Mouse (Mus musculus) right cerebral cortex, postnatal 10 days (tissue): ENCODE measurements around the gene Nid2.

Experiments used
- DNase-seq, 2 experiments: peaks; one replicate each; pipeline ENCODE4 v3.0.0; 2021; ENCODE audit warnings: low spot score in 2 of 2

Gene Nid2

GRCm38 (mm10) chr14:19858808-19859776, 108.0 kb downstream of the Nid2 start:
- no peak for DNase-seq

DNA sequence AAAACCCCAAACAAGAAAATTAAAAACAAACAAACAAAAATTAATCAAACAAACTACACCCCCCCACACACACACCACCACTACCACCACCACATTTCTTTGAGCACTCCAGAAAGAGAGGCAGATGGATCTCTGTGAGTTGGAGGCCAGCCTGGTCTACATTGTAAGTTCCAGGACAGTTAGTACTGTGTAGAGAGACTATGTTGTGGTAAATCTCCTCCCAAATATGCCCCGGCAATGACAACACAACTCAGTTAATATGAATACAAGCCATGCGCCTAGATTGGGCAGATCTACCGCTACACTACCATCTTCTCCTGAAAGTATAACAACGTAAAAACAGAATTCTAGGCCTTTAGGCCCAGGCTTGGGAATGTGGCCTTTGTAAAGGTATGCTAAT, 109.2 kb downstream of the Nid2 start:
- DNase-seq, result no peak
